Mouse (Mus musculus) ES-Bruce4 (cell line): ENCODE results near the gene Cldn34a.

Experiments
- CTCF ChIP-seq: IDR thresholded peaks from one replicate; pipeline ENCODE4 v1.8.1; 2011; ENCODE audit warnings: low read depth, low read length
- EP300 ChIP-seq: IDR thresholded peaks from 2 replicates; pipeline ENCODE4 v1.6.1; 2011; ENCODE audit warnings: low read depth, low read length; ENCODE audit not compliant: insufficient read depth

DNA sequence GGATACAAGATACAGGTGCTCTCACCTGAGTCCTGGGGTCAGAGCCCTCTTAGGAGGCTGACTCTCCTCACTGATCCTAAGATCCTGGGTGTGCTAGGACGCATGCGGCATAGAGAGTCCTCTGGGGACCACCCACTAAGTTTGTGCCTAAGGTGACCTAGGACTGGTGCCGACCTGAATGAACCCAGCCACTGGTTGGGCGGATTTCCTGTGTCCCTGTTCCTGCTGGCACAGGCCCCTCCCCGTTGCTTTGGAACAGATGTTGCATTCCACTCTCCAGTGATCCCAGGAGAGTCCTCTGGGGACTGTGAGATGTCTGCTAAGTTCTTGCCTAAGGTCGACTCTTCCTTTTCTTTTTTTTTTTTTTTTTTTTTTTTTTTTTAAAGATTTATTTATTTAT, 5.7 kb upstream of the Cldn34a start:
- no peak for TF ChIP-seq CTCF
- no peak for TF ChIP-seq EP300
